Mouse (Mus musculus) kidney, adult 2 months (tissue): Measurements from ENCODE around the gene Ptges.

Experiments used
- CTCF ChIP-seq: fragments of 200-500 bp; conservative IDR thresholded peaks from 2 replicates; pipeline ENCODE4 v1.5.1; 2011; ENCODE audit warnings: low read depth, mild to moderate bottlenecking, control low read depth, low read length, moderate library complexity, mixed read lengths; ENCODE audit not compliant: insufficient read depth, insufficient read length
- POLR2A ChIP-seq: fragments of 200-500 bp; IDR thresholded peaks from one replicate; pipeline ENCODE4 v1.6.1; 2011; ENCODE audit warnings: low read depth, low read length, control low read depth

DNA sequence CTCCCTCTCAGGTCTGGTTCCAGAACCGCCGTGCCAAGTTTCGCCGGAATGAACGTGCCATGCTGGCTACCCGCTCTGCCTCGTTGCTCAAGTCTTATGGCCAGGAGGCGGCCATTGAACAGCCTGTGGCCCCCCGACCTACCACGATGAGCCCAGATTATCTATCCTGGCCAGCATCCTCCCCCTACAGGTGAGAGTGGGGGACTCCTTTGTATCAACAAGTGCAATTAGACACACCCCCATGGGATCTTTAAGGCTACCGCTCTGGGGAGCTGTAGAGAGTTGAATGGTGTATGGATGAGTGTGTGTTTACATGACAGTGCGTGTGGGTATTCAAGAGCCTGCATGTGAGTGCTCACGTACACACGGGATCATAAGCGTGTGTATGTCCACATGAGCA lies 50.2 kb downstream of the Ptges start:
- TF ChIP-seq POLR2A, result no peak
- TF ChIP-seq CTCF, result no peak
